Comparison of ENCODE assay signal across 10 mouse cellular contexts in genomic region chr12:85182345-85182643, GRCm38 (mm10). TPM values are rescaled to one million over a fixed set of nuclear protein-coding genes. Genes with fewer than 3 reads are reported as not detected.
DNase-seq lines count a peak whose midpoint lies in the region; ATAC-seq and TF ChIP-seq lines count a peak whose summit lies in the region.
"Had no signal": no experiment of that assay in that cellular context is flagged by ENCODE, and none has a peak within 500 bp of the region (broad histone marks: within the 10 kb centered on the region; RNA-seq: fewer than 3 reads in every experiment).

No protein-coding gene starts in this region.

- TF ChIP-seq CTCF in intestine, postnatal 0 days (IDR thresholded peaks at IDR 0.05; ENCODE audit: low read depth): no peak

- H3K9ac ChIP-seq in intestine, embryonic 16.5 days (ENCODE audit: low read depth, low read length): no peak overlapping the region
- no peak overlapping the region for H3K9ac ChIP-seq in intestine, postnatal 0 days (ENCODE audit: low read depth, low read length)
- H3K9ac ChIP-seq in embryonic facial prominence, embryonic 13.5 days: peak overlapping the region; percentile 4; the same call in 1 of the 2 replicates
- H3K9ac ChIP-seq in hindbrain, embryonic 14.5 days: 0 out of 2 replicates have a peak overlapping the region, but pooled peaks have one; percentile 11

- no peak overlapping the region for H3K27ac ChIP-seq in intestine, embryonic 16.5 days (ENCODE audit: low read length)
- no peak overlapping the region for H3K27ac ChIP-seq in intestine, postnatal 0 days (ENCODE audit: low read depth, low read length)
- H3K27ac ChIP-seq in embryonic facial prominence, embryonic 13.5 days: no peak overlapping the region
- no peak overlapping the region; the same call in 1 of the 2 replicates for H3K27ac ChIP-seq in hindbrain, embryonic 14.5 days

- ATAC-seq in intestine, embryonic 16.5 days: 0 out of 2 replicates have a peak, but pooled peaks have one; percentile 16
- no peak for ATAC-seq in intestine, postnatal 0 days
- no peak for ATAC-seq in embryonic facial prominence, embryonic 13.5 days (ENCODE audit: insufficient number of reproducible peaks, insufficient read depth, low FRiP score, low TSS enrichment, low read depth)
- ATAC-seq in hindbrain, embryonic 14.5 days (ENCODE audit: low FRiP score): no peak

- no peak overlapping the region for H3K4me2 ChIP-seq in intestine, embryonic 16.5 days (ENCODE audit: low read depth, low read length)
- H3K4me2 ChIP-seq in intestine, postnatal 0 days (replicated peaks; ENCODE audit: low read depth): no peak overlapping the region
- peak overlapping the region; percentile 34 for H3K4me2 ChIP-seq in embryonic facial prominence, embryonic 13.5 days
- peak overlapping the region; percentile 21 for H3K4me2 ChIP-seq in hindbrain, embryonic 14.5 days (replicated peaks)

- no peak overlapping the region for H3K4me3 ChIP-seq in intestine, embryonic 16.5 days (ENCODE audit: low read length)
- H3K4me3 ChIP-seq in intestine, postnatal 0 days (ENCODE audit: low read depth, low read length): no peak overlapping the region
- H3K4me3 ChIP-seq in embryonic facial prominence, embryonic 13.5 days: no peak overlapping the region
- no peak overlapping the region; the same call in 1 of the 2 replicates for H3K4me3 ChIP-seq in hindbrain, embryonic 14.5 days (replicated peaks; ENCODE audit: low read length)

- H3K27me3 ChIP-seq in intestine, embryonic 16.5 days (replicated peaks; ENCODE audit: control insufficient read depth, insufficient read depth, low read length): no peaks in the 10 kb centered on the region
- 0 out of 2 replicates have a peak, but pooled peaks cover 6% of the 10 kb centered on the region for H3K27me3 ChIP-seq in intestine, postnatal 0 days (replicated peaks; ENCODE audit: control insufficient read depth, insufficient read depth, low read length)
- peaks cover 48% of the 10 kb centered on the region for H3K27me3 ChIP-seq in embryonic facial prominence, embryonic 13.5 days
- peaks cover 10% of the 10 kb centered on the region for H3K27me3 ChIP-seq in hindbrain, embryonic 14.5 days (ENCODE audit: control insufficient read depth, insufficient read depth, low read length)

- peaks cover 12% of the 10 kb centered on the region for H3K4me1 ChIP-seq in intestine, embryonic 16.5 days (ENCODE audit: control insufficient read depth, insufficient read depth, low read length)
- no peaks in the 10 kb centered on the region for H3K4me1 ChIP-seq in intestine, postnatal 0 days (replicated peaks; ENCODE audit: control insufficient read depth, insufficient read depth, low read length)
- H3K4me1 ChIP-seq in embryonic facial prominence, embryonic 13.5 days: peaks cover 31% of the 10 kb centered on the region
- peaks cover 20% of the 10 kb centered on the region for H3K4me1 ChIP-seq in hindbrain, embryonic 14.5 days (replicated peaks; ENCODE audit: control insufficient read depth, insufficient read depth, low read length)

- 21% methylated on average over 8 of the region's 8 CpGs for WGBS in intestine, embryonic 16.5 days
- WGBS in intestine, postnatal 0 days: 26% methylated on average over 8 of the region's 8 CpGs
- WGBS in embryonic facial prominence, embryonic 13.5 days: 6% methylated on average over 8 of the region's 8 CpGs
- WGBS in hindbrain, embryonic 14.5 days: 5% methylated on average over 8 of the region's 8 CpGs

- no peaks in the 10 kb centered on the region for H3K36me3 ChIP-seq in intestine, embryonic 16.5 days (ENCODE audit: control insufficient read depth, insufficient read depth, low read length)
- no peaks in the 10 kb centered on the region for H3K36me3 ChIP-seq in intestine, postnatal 0 days (ENCODE audit: control insufficient read depth, insufficient read depth)
- no peaks in the 10 kb centered on the region for H3K36me3 ChIP-seq in embryonic facial prominence, embryonic 13.5 days
- no peaks in the 10 kb centered on the region for H3K36me3 ChIP-seq in hindbrain, embryonic 14.5 days (replicated peaks; ENCODE audit: control insufficient read depth, insufficient read depth)

- no peak for DNase-seq in hindbrain, embryonic 14.5 days (ENCODE audit: low spot score)
- peak; percentile 51 for DNase-seq in neural tube, embryonic 10.5 days (ENCODE audit: extremely low spot score, low spot score)
- no peak for DNase-seq in MN1 (ENCODE audit: low spot score)
- no peak for DNase-seq in cerebellum, postnatal 14 days
- DNase-seq: adrenal gland, adult 2 months; cerebellum, adult 11 months; lung, adult 2 months had no signal

- no peaks in the 10 kb centered on the region for H3K9me3 ChIP-seq in intestine, embryonic 16.5 days (ENCODE audit: control insufficient read depth, low read length)
- H3K9me3 ChIP-seq in intestine, postnatal 0 days (ENCODE audit: control insufficient read depth): no peaks in the 10 kb centered on the region
- H3K9me3 ChIP-seq in embryonic facial prominence, embryonic 13.5 days: no peaks in the 10 kb centered on the region
- H3K9me3 ChIP-seq in hindbrain, embryonic 14.5 days (ENCODE audit: control insufficient read depth, low read length): no peaks in the 10 kb centered on the region

RNA-seq across cellular contexts. Expression of gene Pgf, which starts 4.7 kb away (rescaled TPM):
- 12.4 and 14.0 TPM in 2 replicates for polyA plus RNA-seq in intestine, embryonic 16.5 days (2015; fragmentation: Nextera tagmentation; extraction: Ambion mirVana)
- 3.9 and 4.2 TPM in 2 replicates for polyA plus RNA-seq in intestine, postnatal 0 days (2015; fragmentation: Nextera tagmentation; extraction: Ambion mirVana)
- 8.7 and 10.3 TPM in 2 replicates for polyA plus RNA-seq in embryonic facial prominence, embryonic 13.5 days (2015; fragmentation: Nextera tagmentation; extraction: Ambion mirVana)
- 7.9 and 8.3 TPM in 2 replicates for polyA plus RNA-seq in hindbrain, embryonic 14.5 days (2014; fragmentation: Nextera tagmentation; extraction: Ambion mirVana)

RNA-seq across cellular contexts. Expression of gene Rps6kl1, which starts 31.2 kb away (rescaled TPM):
- 2.4 TPM in 2 replicates for polyA plus RNA-seq in intestine, embryonic 16.5 days (2015; fragmentation: Nextera tagmentation; extraction: Ambion mirVana)
- 1.3 and 1.9 TPM in 2 replicates for polyA plus RNA-seq in intestine, postnatal 0 days (2015; fragmentation: Nextera tagmentation; extraction: Ambion mirVana)
- 0.78 and 1.1 TPM in 2 replicates for polyA plus RNA-seq in embryonic facial prominence, embryonic 13.5 days (2015; fragmentation: Nextera tagmentation; extraction: Ambion mirVana)
- polyA plus RNA-seq in hindbrain, embryonic 14.5 days (2014; fragmentation: Nextera tagmentation; extraction: Ambion mirVana): 22.9 and 24.1 TPM in 2 replicates

RNA-seq across cellular contexts. Expression of gene Eif2b2, which starts 37.0 kb away (rescaled TPM):
- 67.6 and 74.8 TPM in 2 replicates for polyA plus RNA-seq in intestine, embryonic 16.5 days (2015; fragmentation: Nextera tagmentation; extraction: Ambion mirVana)
- polyA plus RNA-seq in intestine, postnatal 0 days (2015; fragmentation: Nextera tagmentation; extraction: Ambion mirVana): 44.5 and 44.9 TPM in 2 replicates
- 73.2 and 81.1 TPM in 2 replicates for polyA plus RNA-seq in embryonic facial prominence, embryonic 13.5 days (2015; fragmentation: Nextera tagmentation; extraction: Ambion mirVana)
- polyA plus RNA-seq in hindbrain, embryonic 14.5 days (2014; fragmentation: Nextera tagmentation; extraction: Ambion mirVana): 68.6 and 77.6 TPM in 2 replicates

Comparison
In these comparisons a context has a peak if more than half of its experiments do, and no peak if none do; other contexts are left out.
1. H3K4me2 ChIP-seq: peak in embryonic facial prominence, embryonic 13.5 days (single experiment) and hindbrain, embryonic 14.5 days (single experiment); none in intestine, embryonic 16.5 days (single experiment) and intestine, postnatal 0 days (single experiment).
2. H3K9ac ChIP-seq: peak in embryonic facial prominence, embryonic 13.5 days (single experiment) and hindbrain, embryonic 14.5 days (single experiment); none in intestine, embryonic 16.5 days (single experiment) and intestine, postnatal 0 days (single experiment).